Mouse (Mus musculus) CD4-positive naive resting alpha-beta T cell, adult 76 days (primary cell): ENCODE measurements around the gene Pofut2. TPM values are rescaled to one million over a fixed set of nuclear protein-coding genes. Genes with fewer than 3 reads are reported as not detected.

Experiments
- total RNA-seq: library from RNA; stranded (reverse); gene quantifications from one replicate; pipeline ENCODE4 v1.2.4, GENCODE M21; 2023

Pofut2 gene
- total RNA-seq = 31.7 TPM

GRCm38 (mm10) chr10:77258704-77259621 lies at the start of gene Pofut2:
Pofut2 (plus strand) TSS chr10:77259218.

Other genes with a start within 250 kb of the Pofut2 start
- gene Slc19a1, start 227.0 kb upstream of the Pofut2 start, total RNA-seq = 17.3 TPM
- gene Col18a1, start 92.7 kb upstream of the Pofut2 start, total RNA-seq = 0.88 TPM
- 2.8 TPM for gene Adarb1, start 159.1 kb downstream of the Pofut2 start, total RNA-seq